Mouse (Mus musculus): ENCODE data around the gene Foxc1. TPM values are rescaled to one million over a fixed set of nuclear protein-coding genes. Genes with fewer than 3 reads are reported as not detected.

The Foxc1 gene
- total and polyA plus RNA-seq, 3 experiments = 0.01 TPM; not detected in 2

DNA sequence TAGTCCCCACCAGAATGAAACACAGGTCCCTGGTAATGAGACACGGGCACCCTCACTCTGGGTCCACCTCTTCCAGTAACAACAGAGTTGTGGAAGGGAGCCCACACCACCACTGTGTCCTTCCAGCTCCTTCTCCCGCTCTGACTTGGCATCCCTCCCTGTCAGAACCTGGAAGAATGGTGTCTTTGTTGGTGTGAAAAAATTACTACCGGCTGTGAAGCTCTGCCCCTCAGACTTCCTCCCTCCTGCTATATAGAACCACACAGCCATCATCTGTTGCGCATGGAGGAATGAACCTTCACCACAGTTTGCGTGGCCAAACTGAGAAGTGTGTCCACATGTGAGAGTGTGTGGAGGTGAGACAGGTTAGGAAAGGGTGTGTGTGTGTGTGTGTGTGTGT is 30.7 kb upstream of the Foxc1 start:
- no peaks in the 10 kb centered on the region for H3K79me2 ChIP-seq (ENCODE audit: control insufficient read depth, insufficient read depth, low read length, poor library complexity)
- no peaks in the 10 kb centered on the region for H3K9me3 ChIP-seq (replicated peaks; ENCODE audit: insufficient read depth, low read length)
- H3K36me3 ChIP-seq (ENCODE audit: control insufficient read depth in 1 of 2, insufficient read depth in 2 of 2, low read length in 2 of 2) = no peaks in the 10 kb centered on the region
- H3K9ac ChIP-seq (ENCODE audit: control insufficient read depth, low read depth, low read length, poor library complexity, severe bottlenecking) = no peak overlapping the region
- no peak overlapping the region for H3K4me3 ChIP-seq (ENCODE audit: control insufficient read depth in 1 of 2, insufficient read depth in 1 of 2, low read depth in 2 of 2, low read length in 2 of 2)
- H3K27me3 ChIP-seq (ENCODE audit: control insufficient read depth in 1 of 2, insufficient read depth in 2 of 2, low read length in 2 of 2) = no peaks in the 10 kb centered on the region; a peak in 2 of 4 replicates
- H3K4me1 ChIP-seq (ENCODE audit: control insufficient read depth in 1 of 2, insufficient read depth in 2 of 2, low read length in 2 of 2) = no peaks in the 10 kb centered on the region
- no peak for TF ChIP-seq CHD1 (IDR thresholded peaks at IDR 0.05; ENCODE audit: low read depth, low read length)
- TF ChIP-seq RAD21 (IDR thresholded peaks at IDR 0.05; ENCODE audit: low read depth, low read length) = no peak
- no peak for TF ChIP-seq SMC3 (IDR thresholded peaks at IDR 0.05; ENCODE audit: low read depth, low read length)
- no peak for TF ChIP-seq CTCF (IDR thresholded peaks at IDR 0.05 in 2 of 3, conservative IDR thresholded peaks at IDR 0.05 in 1 of 3; ENCODE audit: control insufficient read depth in 1 of 3, insufficient read depth in 1 of 3, low read depth in 2 of 3, low read length in 3 of 3, poor library complexity in 1 of 3, severe bottlenecking in 1 of 3)
- no peak for TF ChIP-seq POLR2AphosphoS2 (IDR thresholded peaks at IDR 0.05; ENCODE audit: low read length)
- no peak for TF ChIP-seq GABPA (IDR thresholded peaks at IDR 0.05; ENCODE audit: low read depth, low read length)
- TF ChIP-seq NELFE (IDR thresholded peaks at IDR 0.05; ENCODE audit: low read depth, low read length) = no peak
- no peak for TF ChIP-seq JUND (IDR thresholded peaks at IDR 0.05; ENCODE audit: low read depth, low read length)
- TF ChIP-seq MAFK (IDR thresholded peaks at IDR 0.05; ENCODE audit: borderline replicate concordance, low read depth, low read length) = no peak
- TF ChIP-seq UBTF (IDR thresholded peaks at IDR 0.05; ENCODE audit: borderline replicate concordance, insufficient read depth, low read depth, low read length) = no peak
- no peak for TF ChIP-seq HCFC1 (IDR thresholded peaks at IDR 0.05; ENCODE audit: low read depth, low read length)
- no peak for TF ChIP-seq USF2 (IDR thresholded peaks at IDR 0.05; ENCODE audit: borderline replicate concordance in 1 of 2, insufficient read depth in 1 of 2, low read depth in 1 of 2, low read length in 2 of 2)
- no peak for TF ChIP-seq TBP (IDR thresholded peaks at IDR 0.05; ENCODE audit: low read depth, low read length)
- no peak for DNase-seq (ENCODE audit: low read depth, low spot score)
- no peak overlapping the region for H3K27ac ChIP-seq (ENCODE audit: control insufficient read depth, low read depth, low read length)

DNA sequence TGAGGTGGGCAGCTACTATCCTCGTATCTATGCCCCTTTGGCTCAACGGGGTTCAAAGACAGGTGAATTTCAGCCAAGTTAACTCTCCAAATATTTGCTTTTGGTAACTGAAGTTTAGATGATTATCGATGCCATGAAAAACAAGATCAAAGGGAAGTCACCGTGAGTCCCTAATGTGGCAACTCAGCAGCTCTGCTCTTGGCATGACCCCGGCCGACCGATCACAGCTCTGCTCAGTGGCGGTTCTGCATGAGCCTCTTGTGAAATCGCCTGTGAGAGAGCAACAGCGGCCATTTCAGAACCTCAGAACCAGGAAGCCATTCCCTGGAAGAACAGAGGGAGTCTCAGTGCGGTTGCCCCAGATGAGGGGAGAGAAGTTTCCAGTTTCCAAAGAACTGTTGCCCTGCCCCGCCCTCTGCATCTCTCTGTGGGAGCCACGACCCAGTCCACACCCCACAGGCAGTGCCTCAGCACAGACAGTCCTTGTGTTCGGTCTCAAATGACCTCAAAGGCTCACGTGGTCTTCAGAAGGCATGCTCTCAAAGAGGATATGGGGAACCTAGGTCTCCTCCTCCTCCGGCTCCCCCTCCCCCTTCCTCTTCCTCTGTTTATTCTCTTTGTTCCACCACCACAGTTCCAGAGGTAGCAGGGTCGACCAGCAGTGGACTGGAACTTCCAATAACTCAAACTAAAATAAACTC is 27.0 kb upstream of the Foxc1 start:
- no peak overlapping the region for H3K4me3 ChIP-seq (ENCODE audit: control insufficient read depth in 1 of 2, insufficient read depth in 1 of 2, low read depth in 2 of 2, low read length in 2 of 2)
- TF ChIP-seq MXI1 (IDR thresholded peaks at IDR 0.05; ENCODE audit: low read depth, low read length) (no peak), POLR2A (IDR thresholded peaks at IDR 0.05; ENCODE audit: control insufficient read depth in 1 of 2, insufficient read depth in 1 of 2, low read depth in 1 of 2, low read length in 2 of 2, poor library complexity in 1 of 2) (no peak), ZC3H11A (IDR thresholded peaks at IDR 0.05; ENCODE audit: low read depth, low read length) (no peak), TAL1 (IDR thresholded peaks at IDR 0.05; ENCODE audit: low read length) (no peak), E2F4 (IDR thresholded peaks at IDR 0.05; ENCODE audit: borderline replicate concordance, low read depth, low read length) (no peak), MEF2A (IDR thresholded peaks at IDR 0.05; ENCODE audit: extremely low read depth, insufficient replicate concordance, low read depth, low read length, poor library complexity, severe bottlenecking) (no peak), USF1 (IDR thresholded peaks at IDR 0.05; ENCODE audit: low read depth, low read length) (no peak), EP300 (IDR thresholded peaks at IDR 0.05; ENCODE audit: low read depth in 1 of 2, low read length in 2 of 2) (no peak), POLR2AphosphoS2 (IDR thresholded peaks at IDR 0.05; ENCODE audit: low read length) (no peak), MYB (IDR thresholded peaks at IDR 0.05; ENCODE audit: low read depth, low read length) (no peak), MAX (IDR thresholded peaks at IDR 0.05; ENCODE audit: low read length) (no peak), SMC3 (IDR thresholded peaks at IDR 0.05; ENCODE audit: low read depth, low read length) (no peak), UBTF (IDR thresholded peaks at IDR 0.05; ENCODE audit: borderline replicate concordance, insufficient read depth, low read depth, low read length) (no peak), USF2 (IDR thresholded peaks at IDR 0.05; ENCODE audit: borderline replicate concordance in 1 of 2, insufficient read depth in 1 of 2, low read depth in 1 of 2, low read length in 2 of 2) (no peak)
- H3K4me1 ChIP-seq (ENCODE audit: control insufficient read depth in 1 of 2, insufficient read depth in 2 of 2, low read length in 2 of 2) = no peaks in the 10 kb centered on the region
- H3K9me3 ChIP-seq (replicated peaks; ENCODE audit: insufficient read depth, low read length) = no peaks in the 10 kb centered on the region
- H3K9ac ChIP-seq (ENCODE audit: control insufficient read depth, low read depth, low read length, poor library complexity, severe bottlenecking) = no peak overlapping the region
- DNase-seq (ENCODE audit: low read depth, low spot score) = no peak
- H3K27me3 ChIP-seq (ENCODE audit: control insufficient read depth in 1 of 2, insufficient read depth in 2 of 2, low read length in 2 of 2) = no peaks in the 10 kb centered on the region; a peak in 2 of 4 replicates
- no peaks in the 10 kb centered on the region for H3K79me2 ChIP-seq (ENCODE audit: control insufficient read depth, insufficient read depth, low read length, poor library complexity)
- no peaks in the 10 kb centered on the region for H3K36me3 ChIP-seq (ENCODE audit: control insufficient read depth in 1 of 2, insufficient read depth in 2 of 2, low read length in 2 of 2)
- H3K27ac ChIP-seq (ENCODE audit: control insufficient read depth, low read depth, low read length) = no peak overlapping the region
